Mouse (Mus musculus): ENCODE data around the gene Kcnk7.

DNA sequence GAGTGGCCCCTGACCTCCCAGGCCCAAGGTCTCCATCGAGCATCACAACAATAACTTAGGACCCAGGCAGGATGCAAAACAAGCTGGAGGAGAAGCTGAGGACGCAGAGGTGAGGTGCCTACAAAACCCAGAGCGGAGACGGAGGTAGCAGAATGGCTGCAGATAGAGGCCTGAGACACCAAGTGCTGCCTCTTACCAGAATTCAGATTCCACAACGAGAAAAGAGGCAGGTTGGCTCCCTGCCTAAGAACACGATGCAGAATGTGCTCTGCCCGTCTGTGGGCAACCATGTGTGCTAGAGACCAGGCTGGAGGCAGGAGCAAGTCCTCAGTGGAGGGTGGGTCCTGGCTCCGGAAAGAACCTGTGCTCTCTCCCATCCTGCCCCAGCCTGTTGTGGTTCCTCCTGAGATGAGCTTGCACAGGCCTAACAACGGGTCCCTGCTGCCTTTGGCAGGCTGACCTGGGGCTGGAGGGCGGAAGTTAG, 11.2 kb upstream of the Kcnk7 start:
- TF ChIP-seq TAL1 (IDR thresholded peaks at IDR 0.05; ENCODE audit: low read length) (no peak), GATA1 (IDR thresholded peaks at IDR 0.05; ENCODE audit: low read length) (no peak)
